Mouse (Mus musculus) adrenal gland, adult (tissue): ENCODE data around the gene 5530400C23Rik.
"Not testable (repeated sequence)": the region's sequence is repeated elsewhere in the genome, so short reads cannot be mapped to it uniquely, and the experiment has no call there.

Experiments
- DNase-seq, 2 experiments: peaks; one replicate each; pipeline ENCODE4 v3.0.0; 2022 to 2023; ENCODE audit warnings: low spot score in 1 of 2; ENCODE audit not compliant: inconsistent age in 2 of 2

5530400C23Rik gene

GRCm38 (mm10) chr6:133291916-133292315, at the start of gene 5530400C23Rik:
5530400C23Rik (plus strand) TSS chr6:133292216.
- not testable (repeated sequence) for DNase-seq

GRCm38 (mm10) chr6:133305952-133306715, 14.1 kb downstream of the 5530400C23Rik start:
- no peak for DNase-seq

GRCm38 (mm10) chr6:133313896-133314295, 21.9 kb downstream of the 5530400C23Rik start:
- not testable (repeated sequence) for DNase-seq

- no peak for DNase-seq
These were observed 46.5 kb downstream of the 5530400C23Rik start for GRCm38 (mm10) chr6:133338535-133338934.

GRCm38 (mm10) chr6:133341731-133342130, 49.7 kb downstream of the 5530400C23Rik start:
- not testable (repeated sequence) for DNase-seq
